Mouse (Mus musculus): ENCODE data around the gene Aff2.

- no peak for TF ChIP-seq CTCF (IDR thresholded peaks at IDR 0.05; ENCODE audit: control insufficient read depth, insufficient read depth, insufficient replicate concordance, low read depth, low read length)
- TF ChIP-seq POLR2A (IDR thresholded peaks at IDR 0.05; ENCODE audit: control insufficient read depth, low read depth, low read length) = no peak
Observed at GRCm38 (mm10) chrX:69663038-69663437, 302.9 kb downstream of the Aff2 start.

Measured in testis, adult 2 months (tissue).